Mouse (Mus musculus): ENCODE data around the gene Igf2.

GRCm38 (mm10) chr7:142653726-142654125 lies 12.9 kb downstream of the Igf2 start:
- TF ChIP-seq CTCF (IDR thresholded peaks at IDR 0.05; ENCODE audit: low read depth): no peak
- no peak for TF ChIP-seq EP300 (IDR thresholded peaks at IDR 0.05; ENCODE audit: low read depth)
